Mouse (Mus musculus) embryonic facial prominence, embryonic 12.5 days (tissue): ENCODE data around the gene Zfand2a. TPM values are rescaled to one million over a fixed set of nuclear protein-coding genes. Genes with fewer than 3 reads are reported as not detected.
A peak's percentile ranks its signal among the peaks of the same experiment; 100 is the strongest.

Experiments
- ATAC-seq: fragments of 200-750 bp; cut with Nextera tagmentation; 2 replicates; pipeline ENCODE4 v1.8.0; 2017; ENCODE audit not compliant: insufficient number of reproducible peaks, insufficient read depth, low FRiP score, low TSS enrichment
- H3K27ac ChIP-seq: fragments of 300-500 bp; sonication (generic); 2 replicates; pipeline ENCODE4 v1.5.1; 2016; ENCODE audit warnings: mild to moderate bottlenecking
- H3K27me3 ChIP-seq: fragments of 300-500 bp; sonication (generic); 2 replicates; pipeline ENCODE4 v1.6.1; 2016; ENCODE audit warnings: mild to moderate bottlenecking, moderate library complexity
- H3K36me3 ChIP-seq: fragments of 300-500 bp; sonication (generic); 2 replicates; pipeline ENCODE4 v1.6.1; 2016; ENCODE audit warnings: mild to moderate bottlenecking
- H3K4me1 ChIP-seq: fragments of 300-500 bp; sonication (generic); 2 replicates; pipeline ENCODE4 v1.6.1; 2016
- H3K4me2 ChIP-seq: fragments of 300-500 bp; sonication (generic); replicated peaks from 2 replicates; pipeline ENCODE4 v1.6.1; 2016; ENCODE audit warnings: mild to moderate bottlenecking, moderate library complexity
- H3K4me3 ChIP-seq: fragments of 300-500 bp; sonication (generic); 2 replicates; pipeline ENCODE4 v1.5.1; 2016; ENCODE audit warnings: mild to moderate bottlenecking
- H3K9ac ChIP-seq: fragments of 300-500 bp; sonication (generic); 2 replicates; pipeline ENCODE4 v1.6.1; 2016; ENCODE audit warnings: mild to moderate bottlenecking, moderate library complexity
- H3K9me3 ChIP-seq: fragments of 300-500 bp; sonication (generic); 2 replicates; pipeline ENCODE4 v1.6.1; 2016; ENCODE audit warnings: mild to moderate bottlenecking, moderate library complexity
- WGBS: fragments of 180-500 bp; shearing (Covaris S2); methylation state at CpG from one replicate; pipeline ENCODE4 v1.1.7; 2016; 5-methylcytosine and 5-hydroxymethylcytosine counted together
- polyA plus RNA-seq: library from polyadenylated mRNA; unstranded; fragments of >200 nt; fragmentation: Nextera tagmentation; extraction: Ambion mirVana; gene quantifications from 2 replicates; pipeline ENCODE4 v1.2.1, GENCODE M21; 2016

Gene Zfand2a
- polyA plus RNA-seq, 1 experiment from 2014 or later, result 9.9 TPM

DNA sequence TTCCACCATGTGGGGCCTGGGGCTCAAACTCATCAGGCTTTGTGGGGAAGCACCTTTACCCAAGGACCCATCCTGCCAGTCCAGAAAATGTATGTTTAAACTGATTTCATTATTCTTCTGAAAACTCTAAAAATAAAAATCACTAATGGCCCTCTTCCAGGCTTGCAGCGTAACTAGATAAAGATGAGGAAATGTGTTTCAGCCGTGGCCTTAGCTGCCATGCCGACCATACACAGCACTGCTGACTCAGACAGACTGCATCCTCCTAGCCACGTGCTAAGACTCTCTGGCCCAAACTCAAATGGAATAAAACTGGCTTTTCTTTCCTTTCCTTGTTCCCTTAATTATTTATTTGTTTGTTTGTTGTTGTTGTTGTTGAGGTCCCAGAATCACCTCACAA lies 19.5 kb downstream of the Zfand2a start:
- Histone ChIP-seq H3K27ac (no peak overlapping the region), H3K4me3 (no peak overlapping the region), H3K4me2 (no peak overlapping the region), H3K36me3 (no peaks in the 10 kb centered on the region), H3K27me3 (no peaks in the 10 kb centered on the region), H3K9ac (no peak overlapping the region), H3K9me3 (no peaks in the 10 kb centered on the region), H3K4me1 (no peaks in the 10 kb centered on the region)
- ATAC-seq, result no peak
- WGBS, result 76% methylated on average over 4 of the region's 4 CpGs

DNA sequence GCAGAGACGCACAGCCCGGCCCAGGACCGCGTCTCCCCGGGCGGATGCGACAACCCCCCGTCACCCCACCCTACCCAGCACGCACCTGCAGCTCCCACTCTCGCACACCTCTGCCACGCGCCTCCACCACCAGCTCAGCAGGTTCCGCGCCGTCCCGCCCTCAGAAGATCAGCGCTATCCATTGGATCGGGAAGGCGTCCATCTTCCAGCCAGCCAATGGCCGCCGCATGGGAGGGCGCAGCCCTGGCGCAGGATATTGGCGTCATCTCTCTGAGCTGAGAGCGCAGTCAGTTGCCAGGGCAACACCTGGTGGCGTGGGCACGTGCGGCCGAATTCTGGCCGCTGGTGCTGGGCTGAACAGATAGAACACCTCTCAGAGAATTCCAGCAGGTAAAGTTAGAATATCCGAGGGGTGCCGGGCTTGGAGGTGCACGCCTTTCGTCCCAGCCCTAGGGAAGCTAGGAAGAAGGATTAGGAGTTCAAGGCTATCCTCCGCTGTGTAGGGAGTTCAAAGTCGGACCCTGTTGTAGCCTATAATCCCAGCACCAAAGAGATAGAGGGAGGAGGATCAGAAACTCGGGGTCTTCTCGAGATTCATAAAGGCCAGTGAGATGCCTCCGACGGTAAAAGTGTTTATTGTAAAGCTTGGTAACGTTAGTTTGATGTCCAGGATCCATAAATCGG lies 23.8 kb downstream of the Zfand2a start, which contains the start of gene 3110082I17Rik:
Gene 3110082I17Rik (minus strand): TSS at position 144 of the 684 bp plus-strand sequence.
- Histone ChIP-seq H3K36me3 (no peaks in the 10 kb centered on the region), H3K9me3 (no peaks in the 10 kb centered on the region), H3K4me1 (peaks cover 4% of the 10 kb centered on the region; the same call in 1 of the 2 replicates), H3K4me3 (peak within 1 kb of the TSS; percentile 64), H3K27me3 (no peaks in the 10 kb centered on the region), H3K9ac (peak within 1 kb of the TSS; percentile 67), H3K27ac (no peak within 1 kb of the TSS), H3K4me2 (peak within 1 kb of the TSS; percentile 83)
- ATAC-seq, result peak; percentile 98
- 4% methylated on average over 42 of the region's 42 CpGs for WGBS

DNA sequence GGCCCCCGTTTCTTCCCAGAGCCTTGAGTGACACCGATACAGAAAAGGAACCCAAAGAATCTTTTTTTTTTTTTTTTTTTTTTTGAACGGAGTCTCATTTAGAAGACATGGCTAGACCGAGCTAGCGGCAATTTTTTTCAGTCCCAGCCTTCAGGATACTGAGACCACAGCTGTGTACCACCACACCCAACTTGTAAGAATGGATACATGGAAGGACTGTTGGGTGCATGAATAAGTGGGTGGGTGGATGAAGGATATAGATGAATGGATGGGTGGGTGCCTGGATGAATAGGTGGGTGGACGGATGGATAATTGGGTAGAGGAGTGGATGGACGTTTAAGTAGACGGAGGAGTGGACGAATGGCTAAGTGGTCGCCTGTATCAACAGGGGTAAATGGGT lies 24.4 kb downstream of the Zfand2a start:
- WGBS, result 10% methylated on average over 10 of the region's 10 CpGs
- H3K9ac ChIP-seq, result peak overlapping the region; percentile 67
- H3K27me3 ChIP-seq, result no peaks in the 10 kb centered on the region
- H3K9me3 ChIP-seq, result no peaks in the 10 kb centered on the region
- ATAC-seq, result no peak
- H3K4me1 ChIP-seq, result peaks cover 4% of the 10 kb centered on the region; the same call in 1 of the 2 replicates
- H3K27ac ChIP-seq, result no peak overlapping the region
- peak overlapping the region; percentile 83 for H3K4me2 ChIP-seq
- H3K36me3 ChIP-seq, result no peaks in the 10 kb centered on the region
- H3K4me3 ChIP-seq, result peak overlapping the region; percentile 64

DNA sequence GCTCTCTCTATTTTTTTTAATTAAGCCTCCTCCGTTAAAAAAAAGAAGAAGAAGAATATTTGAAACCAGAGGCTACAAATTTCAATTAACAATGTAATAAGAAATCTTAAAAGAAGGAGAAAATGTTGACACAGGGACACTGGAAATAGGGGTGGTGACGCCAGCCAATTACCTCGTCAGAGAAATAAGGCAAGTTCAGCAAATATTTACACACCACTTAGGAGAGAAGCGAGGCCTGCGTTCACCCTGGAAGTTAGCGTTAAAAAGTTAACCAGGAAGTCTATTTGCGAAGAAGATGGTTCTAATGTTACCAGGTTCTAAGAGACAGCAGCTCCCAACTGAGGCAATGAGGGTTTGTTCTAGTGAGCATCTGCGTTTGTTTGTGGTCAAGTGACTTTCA lies 27.1 kb downstream of the Zfand2a start:
- no peak for ATAC-seq

DNA sequence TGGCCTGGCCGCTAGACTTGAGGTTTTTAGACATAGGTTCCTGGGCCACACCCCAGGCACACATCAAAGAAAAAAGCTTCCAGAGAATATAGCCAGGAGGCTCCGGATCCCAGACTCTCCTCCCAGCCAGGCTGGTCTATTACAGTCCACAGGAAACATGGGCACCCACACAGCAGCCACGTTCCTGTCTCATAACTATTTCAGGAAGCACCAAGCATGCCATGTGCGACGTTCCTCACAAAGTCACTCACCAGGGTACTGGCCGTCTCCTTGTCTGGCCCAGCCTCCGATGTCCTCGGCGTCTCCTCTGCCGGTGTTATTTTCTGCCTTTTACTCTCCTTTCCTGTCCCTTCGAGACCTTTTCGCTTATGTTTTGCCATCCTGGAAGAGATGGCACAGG lies 29.2 kb downstream of the Zfand2a start:
- Histone ChIP-seq H3K36me3 (peaks cover 5% of the 10 kb centered on the region; the same call in 1 of the 2 replicates), H3K4me1 (peaks cover 4% of the 10 kb centered on the region; the same call in 1 of the 2 replicates), H3K9me3 (no peaks in the 10 kb centered on the region), H3K27ac (no peak overlapping the region), H3K27me3 (no peaks in the 10 kb centered on the region), H3K4me3 (no peak overlapping the region), H3K9ac (no peak overlapping the region), H3K4me2 (no peak overlapping the region)
- ATAC-seq, result no peak
- 92% methylated on average over 12 of the region's 12 CpGs for WGBS

More for the DNA sequence above, 27.1 kb downstream of the Zfand2a start:
- H3K27ac ChIP-seq, result no peak overlapping the region
- no peaks in the 10 kb centered on the region for H3K9me3 ChIP-seq
- 91% methylated on average over 8 of the region's 8 CpGs for WGBS
- H3K27me3 ChIP-seq, result no peaks in the 10 kb centered on the region
- no peak overlapping the region for H3K4me3 ChIP-seq
- H3K36me3 ChIP-seq, result peaks cover 5% of the 10 kb centered on the region; the same call in 1 of the 2 replicates
- no peak overlapping the region for H3K4me2 ChIP-seq
- H3K4me1 ChIP-seq, result peaks cover 4% of the 10 kb centered on the region; the same call in 1 of the 2 replicates
- no peak overlapping the region for H3K9ac ChIP-seq

DNA sequence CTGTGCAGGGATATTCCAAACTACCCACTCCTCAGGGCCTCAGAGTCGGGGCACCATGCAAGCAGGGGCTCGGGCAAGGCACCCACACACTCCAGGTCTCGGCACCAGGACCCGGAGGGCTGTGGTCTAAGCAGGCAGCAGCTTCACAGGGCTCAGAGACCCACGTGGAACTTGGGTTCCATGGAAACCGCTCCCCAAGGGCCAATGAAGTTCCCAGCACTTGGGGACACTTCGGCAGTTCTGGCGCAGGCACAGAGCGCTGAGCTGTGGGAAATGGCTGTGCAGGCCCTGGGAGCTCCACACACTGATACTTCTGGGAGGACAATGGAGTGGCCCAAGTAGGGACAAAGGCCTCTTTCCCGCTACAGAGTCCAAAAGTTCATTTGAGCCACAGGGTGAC lies 31.3 kb downstream of the Zfand2a start:
- Histone ChIP-seq H3K9me3 (no peaks in the 10 kb centered on the region), H3K27ac (no peak overlapping the region), H3K9ac (no peak overlapping the region), H3K4me1 (peaks cover 8% of the 10 kb centered on the region), H3K36me3 (peaks cover 5% of the 10 kb centered on the region; the same call in 1 of the 2 replicates), H3K4me2 (no peak overlapping the region), H3K4me3 (no peak overlapping the region), H3K27me3 (no peaks in the 10 kb centered on the region)
- 90% methylated on average over 10 of the region's 10 CpGs for WGBS
- ATAC-seq, result no peak

DNA sequence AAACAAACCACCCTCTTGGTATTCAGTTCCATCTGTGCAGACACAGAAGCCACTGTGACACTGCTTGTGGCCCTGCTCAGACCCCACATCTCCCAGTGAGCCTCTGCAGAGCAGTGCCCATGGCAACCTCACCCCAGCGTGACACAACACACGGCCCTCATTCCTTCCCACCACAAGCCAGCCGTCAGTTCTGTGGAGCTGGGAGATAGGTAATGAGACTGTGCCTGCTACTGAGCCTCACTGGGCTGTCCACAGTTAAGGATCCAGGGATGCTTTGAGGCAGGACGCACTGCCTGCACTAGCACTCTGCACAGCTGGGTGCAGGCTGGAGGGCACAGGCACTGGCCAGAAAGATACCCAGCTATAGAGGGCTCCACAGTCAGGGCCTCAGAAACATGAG lies 34.4 kb downstream of the Zfand2a start:
- H3K27ac ChIP-seq, result 0 out of 2 replicates have a peak overlapping the region, but pooled peaks have one; percentile 2
- no peak for ATAC-seq
- H3K4me1 ChIP-seq, result peaks cover 8% of the 10 kb centered on the region
- H3K36me3 ChIP-seq, result peaks cover 5% of the 10 kb centered on the region; the same call in 1 of the 2 replicates
- H3K4me3 ChIP-seq, result no peak overlapping the region
- no peak overlapping the region for H3K4me2 ChIP-seq
- no peak overlapping the region for H3K9ac ChIP-seq
- H3K27me3 ChIP-seq, result no peaks in the 10 kb centered on the region
- H3K9me3 ChIP-seq, result no peaks in the 10 kb centered on the region
- 42% methylated on average over 4 of the region's 4 CpGs for WGBS

DNA sequence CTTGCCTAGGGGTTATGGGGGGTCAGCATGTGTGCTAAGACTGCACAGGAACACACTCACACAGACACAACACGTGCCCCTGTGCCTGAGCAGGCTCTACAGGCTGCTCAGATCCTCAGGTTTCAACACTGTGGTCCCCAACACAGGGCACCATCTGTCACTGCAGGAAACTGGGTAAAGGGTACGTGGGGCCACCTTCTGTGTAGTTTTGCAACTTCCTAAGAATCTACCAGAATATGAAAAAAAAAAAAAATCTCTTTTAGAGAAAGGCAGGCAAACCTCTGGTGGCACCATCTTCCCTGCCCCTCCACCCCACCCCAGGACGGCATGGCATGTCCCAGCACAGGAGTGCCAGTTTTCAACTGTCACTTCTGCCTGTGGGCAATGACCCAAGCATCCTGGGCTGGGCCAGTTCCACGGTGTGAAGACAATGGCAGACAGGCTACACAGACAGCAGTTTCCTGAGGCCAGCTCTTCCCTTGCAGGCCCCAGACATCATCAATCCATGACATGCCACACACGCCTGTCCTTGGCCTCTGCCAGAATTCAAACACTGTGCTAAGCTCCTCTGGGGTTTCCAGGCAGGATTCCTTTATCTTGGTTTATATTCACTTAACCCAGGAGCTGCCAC lies 35.1 kb downstream of the Zfand2a start:
- Histone ChIP-seq H3K4me3 (no peak overlapping the region), H3K36me3 (peaks cover 5% of the 10 kb centered on the region; the same call in 1 of the 2 replicates), H3K4me2 (no peak overlapping the region), H3K27ac (no peak overlapping the region), H3K9ac (no peak overlapping the region), H3K9me3 (no peaks in the 10 kb centered on the region), H3K4me1 (peaks cover 8% of the 10 kb centered on the region), H3K27me3 (no peaks in the 10 kb centered on the region)
- 52% methylated on average over 5 of the region's 5 CpGs for WGBS
- ATAC-seq, result no peak

DNA sequence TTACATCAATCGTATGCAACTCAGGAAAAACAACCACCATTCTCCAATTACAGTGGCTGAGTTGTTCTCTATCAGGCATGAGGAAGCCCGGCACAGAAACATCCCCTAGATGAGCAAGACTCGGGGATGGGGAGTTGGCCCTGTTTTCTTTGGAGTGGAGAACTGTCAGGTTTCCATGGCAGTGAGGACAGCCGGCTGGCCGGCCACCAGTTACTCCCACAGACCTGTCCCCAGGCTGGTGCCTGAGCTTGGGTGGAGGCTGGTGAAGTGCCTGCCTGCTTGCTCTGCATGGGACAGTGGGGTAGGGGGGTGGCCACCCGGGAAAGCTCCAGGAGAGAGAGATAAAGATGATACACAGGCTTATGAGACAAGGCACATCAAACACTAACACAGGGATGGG lies 36.3 kb downstream of the Zfand2a start:
- no peaks in the 10 kb centered on the region for H3K9me3 ChIP-seq
- no peak overlapping the region for H3K4me3 ChIP-seq
- no peaks in the 10 kb centered on the region for H3K27me3 ChIP-seq
- H3K27ac ChIP-seq, result no peak overlapping the region
- peaks cover 5% of the 10 kb centered on the region; the same call in 1 of the 2 replicates for H3K36me3 ChIP-seq
- WGBS, result 74% methylated on average over 6 of the region's 6 CpGs
- no peak overlapping the region for H3K9ac ChIP-seq
- H3K4me2 ChIP-seq, result no peak overlapping the region
- no peak for ATAC-seq
- peaks cover 8% of the 10 kb centered on the region for H3K4me1 ChIP-seq

DNA sequence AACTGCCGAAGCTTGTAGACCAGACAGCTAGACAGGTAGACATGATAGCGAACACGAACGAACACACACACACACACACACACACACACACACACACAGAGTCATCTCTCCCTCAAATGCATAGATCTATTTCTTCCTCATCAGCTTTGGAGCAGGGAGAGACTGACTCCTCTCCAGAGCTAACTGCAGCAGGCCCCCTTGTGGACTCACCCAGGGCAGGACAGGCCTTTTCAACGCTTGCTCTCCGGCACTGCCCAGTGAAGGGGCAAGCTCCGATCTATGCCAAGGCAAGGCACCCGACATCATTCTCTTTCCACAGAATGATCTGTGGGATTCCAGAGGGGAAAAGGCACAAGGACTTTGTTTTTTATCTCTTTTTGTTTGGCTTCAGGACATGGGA lies 39.1 kb downstream of the Zfand2a start:
- Histone ChIP-seq H3K36me3 (no peaks in the 10 kb centered on the region), H3K4me2 (no peak overlapping the region), H3K27me3 (no peaks in the 10 kb centered on the region), H3K4me1 (peaks cover 8% of the 10 kb centered on the region), H3K9me3 (no peaks in the 10 kb centered on the region), H3K9ac (no peak overlapping the region), H3K4me3 (no peak overlapping the region), H3K27ac (no peak overlapping the region)
- no peak for ATAC-seq
- WGBS, result 86% methylated on average over 8 of the region's 8 CpGs

DNA sequence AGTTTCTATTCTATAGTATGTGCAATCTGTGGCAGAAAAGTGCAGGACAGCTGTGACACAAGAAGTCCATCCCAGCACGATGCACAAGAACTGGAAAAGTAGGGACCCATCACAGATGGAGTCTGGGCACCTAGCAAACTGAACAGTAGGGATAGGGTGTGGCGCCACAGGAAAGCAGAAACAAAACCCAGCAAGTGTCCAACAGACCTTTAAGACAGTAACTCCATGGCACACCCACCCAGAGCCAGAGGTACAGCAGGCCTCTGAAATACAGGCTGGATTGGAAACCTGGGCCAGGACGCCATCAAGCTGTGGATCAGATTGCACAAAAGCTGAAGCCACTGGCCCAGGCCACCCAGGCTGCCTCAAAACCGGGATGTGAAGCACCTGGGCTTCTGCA lies 41.4 kb downstream of the Zfand2a start:
- Histone ChIP-seq H3K9ac (no peak overlapping the region), H3K27me3 (no peaks in the 10 kb centered on the region), H3K27ac (no peak overlapping the region), H3K9me3 (no peaks in the 10 kb centered on the region), H3K4me1 (no peaks in the 10 kb centered on the region), H3K4me3 (no peak overlapping the region), H3K36me3 (no peaks in the 10 kb centered on the region), H3K4me2 (no peak overlapping the region)
- ATAC-seq, result no peak
- 67% methylated on average over 4 of the region's 4 CpGs for WGBS

DNA sequence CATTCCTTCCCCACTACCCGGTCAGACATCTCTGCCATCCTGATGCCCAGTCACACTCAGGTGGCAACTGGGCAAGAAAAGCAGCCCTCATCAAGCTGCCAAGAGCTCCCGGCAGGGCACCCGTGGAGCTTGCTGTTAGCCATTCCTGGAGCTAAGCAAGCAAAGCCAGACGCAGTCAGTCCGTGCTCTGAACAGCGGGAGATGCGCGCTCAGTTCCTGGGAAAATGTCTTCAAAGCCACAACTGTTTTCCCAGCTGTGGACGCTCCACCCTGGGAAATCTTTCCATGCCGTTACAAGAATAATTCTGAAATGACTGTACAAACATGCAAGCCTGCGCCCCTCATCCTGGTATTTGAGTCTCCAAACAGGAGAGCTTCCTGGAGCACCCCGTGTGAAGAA lies 41.9 kb downstream of the Zfand2a start:
- no peaks in the 10 kb centered on the region for H3K4me1 ChIP-seq
- no peak overlapping the region for H3K4me2 ChIP-seq
- no peak overlapping the region for H3K27ac ChIP-seq
- WGBS, result 73% methylated on average over 12 of the region's 12 CpGs
- H3K9ac ChIP-seq, result no peak overlapping the region
- H3K27me3 ChIP-seq, result no peaks in the 10 kb centered on the region
- ATAC-seq, result no peak
- no peak overlapping the region for H3K4me3 ChIP-seq
- H3K9me3 ChIP-seq, result no peaks in the 10 kb centered on the region
- H3K36me3 ChIP-seq, result no peaks in the 10 kb centered on the region
